Mouse (Mus musculus) olfactory bulb, adult 2 months (tissue): Measurements from ENCODE around the gene Fads3.

Experiments used
- CTCF ChIP-seq: fragments of 200-500 bp; IDR thresholded peaks from 2 replicates; pipeline ENCODE4 v1.5.1; 2012; ENCODE audit warnings: low read depth, mild to moderate bottlenecking, low read length, moderate library complexity; ENCODE audit not compliant: insufficient read depth
- POLR2A ChIP-seq: fragments of 200-500 bp; IDR thresholded peaks from 2 replicates; pipeline ENCODE4 v1.6.1; 2012; ENCODE audit warnings: mild to moderate bottlenecking, low read depth, low read length, moderate library complexity; ENCODE audit not compliant: insufficient read depth

DNA sequence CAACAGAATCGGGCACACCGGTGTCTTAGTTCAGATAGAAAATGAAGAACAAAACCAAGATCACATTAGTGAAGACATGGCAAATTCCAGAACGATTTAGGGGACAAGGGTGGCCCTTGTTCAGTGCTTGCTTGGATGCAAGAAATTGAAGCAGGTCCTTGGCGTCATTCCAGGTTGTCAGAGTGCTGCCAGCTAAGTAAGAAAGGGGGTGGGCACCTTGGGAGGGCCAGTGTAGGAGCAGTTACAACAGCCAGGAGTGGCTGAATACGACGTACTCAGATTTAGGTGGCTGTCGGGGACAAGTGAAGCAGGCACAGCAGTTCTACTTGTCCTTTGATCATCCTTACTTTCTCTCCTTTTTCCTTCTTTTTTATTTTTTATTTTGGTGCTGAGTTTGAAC, 26.3 kb downstream of the Fads3 start:
- TF ChIP-seq POLR2A: no peak
- TF ChIP-seq CTCF: no peak
